Mouse (Mus musculus) liver, adult (tissue): Measurements from ENCODE around the gene A730009L09Rik.

ENCODE experiments used
- GATA4 ChIP-seq: IDR thresholded peaks from 2 replicates; pipeline ENCODE4 v1.6.1; 2014; ENCODE audit warnings: mild to moderate bottlenecking, low read length; ENCODE audit not compliant: insufficient replicate concordance

A730009L09Rik gene

DNA sequence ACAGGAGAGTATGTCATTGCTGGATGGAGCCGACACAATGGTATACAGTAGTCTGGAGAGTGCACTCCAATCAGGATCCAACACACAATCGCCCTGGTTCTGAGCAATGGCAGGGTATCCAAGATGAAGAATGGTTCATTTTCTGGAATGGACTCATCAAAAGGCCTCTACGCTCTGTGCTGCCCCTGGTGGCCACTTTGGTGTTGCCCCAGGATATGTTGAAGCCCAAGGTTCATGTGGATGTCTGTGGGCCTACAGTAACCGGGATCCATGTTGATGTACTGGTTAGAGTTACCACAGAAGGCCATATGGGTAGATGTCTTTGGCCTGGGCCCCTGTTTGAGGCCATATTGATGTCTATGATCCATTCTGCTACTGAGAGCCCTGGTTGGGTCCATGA lies 31.1 kb downstream of the A730009L09Rik start:
- no peak for TF ChIP-seq GATA4

DNA sequence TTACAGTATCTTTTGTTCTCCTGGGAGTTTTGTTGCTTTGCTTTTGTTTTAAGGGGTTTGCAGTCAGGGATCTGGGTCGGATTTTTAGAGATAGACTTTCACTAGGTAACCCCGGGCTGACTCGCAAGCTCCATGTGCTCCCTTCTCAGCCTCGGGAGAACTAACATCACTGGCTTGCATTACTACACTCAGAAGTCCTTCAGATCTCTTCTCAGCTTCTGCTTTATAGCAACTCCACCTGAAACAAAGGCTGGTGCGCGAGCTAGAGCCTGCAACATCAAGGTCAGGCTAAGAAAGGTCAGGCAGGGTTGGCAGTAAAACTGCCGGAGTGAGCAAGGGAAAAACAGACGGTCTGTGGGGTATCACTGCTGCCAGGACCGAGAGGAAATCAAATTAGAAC lies 34.2 kb downstream of the A730009L09Rik start:
- TF ChIP-seq GATA4, result no peak

- no peak for TF ChIP-seq GATA4
Observed at GRCm38 (mm10) chr16:84550445-84550844, 35.5 kb downstream of the A730009L09Rik start.

DNA sequence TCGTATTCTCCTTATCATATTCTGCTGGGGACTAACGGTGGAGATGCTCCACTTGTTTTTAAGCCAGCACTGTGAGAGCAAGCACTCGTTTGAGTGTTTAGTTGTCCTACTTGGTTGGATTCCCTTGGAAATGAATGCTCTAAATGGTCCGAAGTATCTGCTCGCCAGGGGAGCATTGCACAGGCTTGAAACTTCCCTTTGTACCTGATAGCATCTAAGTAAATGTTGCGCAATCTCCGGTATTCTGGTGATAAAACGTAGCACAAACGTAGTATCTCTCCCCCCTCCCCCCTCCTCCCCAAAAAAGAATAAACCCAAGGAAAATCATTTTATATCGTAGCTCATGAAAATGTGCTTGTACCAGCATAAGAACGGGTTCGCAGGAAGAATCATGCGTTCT lies 39.1 kb downstream of the A730009L09Rik start:
- TF ChIP-seq GATA4, result no peak

DNA sequence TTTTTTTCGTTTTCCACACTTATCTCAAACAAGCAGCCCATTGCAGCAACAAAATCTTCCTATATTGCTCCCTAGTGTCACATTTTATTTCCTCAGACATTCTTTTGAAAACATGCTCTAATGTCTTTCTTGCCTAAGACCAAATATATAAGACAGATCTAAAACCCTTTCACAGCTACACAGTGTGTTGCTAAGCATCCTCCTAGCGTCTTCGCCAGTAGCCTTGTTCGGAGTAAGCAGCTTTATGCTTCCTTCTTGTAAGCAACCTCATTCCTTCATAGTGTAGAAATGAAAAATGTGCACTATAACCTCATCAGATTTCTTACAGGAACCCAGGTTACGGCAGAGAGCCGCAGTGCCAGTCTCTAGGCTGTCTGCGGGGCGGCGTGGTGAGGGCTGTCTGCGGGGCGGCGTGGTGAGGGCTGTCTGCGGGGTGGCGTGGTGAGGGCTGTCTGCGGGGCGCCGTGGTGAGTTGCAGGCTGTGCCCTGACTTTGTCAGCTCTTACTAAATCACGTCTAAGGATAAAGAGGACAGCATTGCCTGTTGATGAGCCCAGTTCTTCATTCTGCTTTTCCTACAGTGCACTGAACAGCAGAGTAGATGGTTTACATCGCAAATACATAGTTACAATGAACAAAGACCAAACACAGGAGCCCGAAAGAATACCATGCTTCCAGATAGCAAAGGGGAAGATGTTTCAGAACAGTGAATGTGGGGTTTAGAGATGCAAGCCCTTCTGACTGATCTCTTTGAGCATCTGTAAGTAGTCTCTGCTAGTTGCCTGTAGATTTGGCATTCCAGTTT lies 43.4 kb downstream of the A730009L09Rik start:
- TF ChIP-seq GATA4, result no peak

GRCm38 (mm10) chr16:84559569-84560278 lies 44.8 kb downstream of the A730009L09Rik start:
- TF ChIP-seq GATA4, result no peak

DNA sequence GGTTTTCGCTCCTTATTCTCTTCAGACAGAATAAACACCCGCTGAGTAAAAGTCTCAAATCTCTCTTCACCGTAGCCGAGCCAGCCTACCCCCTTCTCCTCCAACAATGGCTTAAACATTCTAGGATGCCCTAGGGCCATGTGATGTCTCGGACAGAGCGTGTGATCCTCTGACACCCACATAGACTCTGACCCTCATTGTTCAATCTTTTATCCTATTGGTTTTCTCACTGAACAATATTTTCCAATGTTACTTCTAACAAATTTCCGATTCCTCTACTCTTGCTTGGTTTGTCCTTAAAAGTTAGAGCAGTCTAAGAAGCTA lies 45.3 kb downstream of the A730009L09Rik start:
- TF ChIP-seq GATA4, result no peak
